Mouse (Mus musculus): ENCODE data around the gene Cep164. TPM values are rescaled to one million over a fixed set of nuclear protein-coding genes. Genes with fewer than 3 reads are reported as not detected.
"Not testable (repeated sequence)": the region's sequence is repeated elsewhere in the genome, so short reads cannot be mapped to it uniquely, and the experiment has no call there.

Gene Cep164
- total RNA-seq, 2 experiments from 2014 or later, result 5.7 to 6.5 TPM

- DNase-seq, result no peak
Observed at GRCm38 (mm10) chr9:45788405-45788804, 40.1 kb downstream of the Cep164 start.

GRCm38 (mm10) chr9:45787547-45787946 lies 40.9 kb downstream of the Cep164 start:
- DNase-seq, result no peak

- no peak for DNase-seq
Observed at GRCm38 (mm10) chr9:45787071-45787470, 41.4 kb downstream of the Cep164 start.

- no peak for DNase-seq
Observed at GRCm38 (mm10) chr9:45783249-45784069, 45.0 kb downstream of the Cep164 start.

GRCm38 (mm10) chr9:45779201-45779600 lies 49.3 kb downstream of the Cep164 start:
- no peak for DNase-seq

- not testable (repeated sequence) for DNase-seq
Observed at GRCm38 (mm10) chr9:45776176-45776575, 52.3 kb downstream of the Cep164 start.

GRCm38 (mm10) chr9:45774088-45774487 lies 54.4 kb downstream of the Cep164 start:
- DNase-seq, result no peak

- DNase-seq, result no peak
Observed at GRCm38 (mm10) chr9:45769596-45769995, 58.9 kb downstream of the Cep164 start.

- no peak for DNase-seq
Observed at GRCm38 (mm10) chr9:45768421-45768820, 60.1 kb downstream of the Cep164 start.

GRCm38 (mm10) chr9:45767155-45767554 lies 61.3 kb downstream of the Cep164 start:
- no peak for DNase-seq

GRCm38 (mm10) chr9:45766195-45766594 lies 62.3 kb downstream of the Cep164 start:
- DNase-seq, result no peak

- peak; percentile 39 to 79 for DNase-seq
Observed at GRCm38 (mm10) chr9:45754452-45755091, 73.9 kb downstream of the Cep164 start.

- DNase-seq, result no peak
Observed at GRCm38 (mm10) chr9:45749917-45750316, 78.6 kb downstream of the Cep164 start.

- DNase-seq, result no peak
Observed at GRCm38 (mm10) chr9:45745451-45745850, 83.0 kb downstream of the Cep164 start.

- DNase-seq, result peak in 1 of 2 experiments; percentile 21
Observed at GRCm38 (mm10) chr9:45740584-45740980, 87.9 kb downstream of the Cep164 start.

- DNase-seq, result peak; percentile 49 to 73
Observed at GRCm38 (mm10) chr9:45739702-45740583, 88.5 kb downstream of the Cep164 start.

- DNase-seq, result no peak
Observed at GRCm38 (mm10) chr9:45739001-45739701, 89.3 kb downstream of the Cep164 start.

- no peak for DNase-seq
Observed at GRCm38 (mm10) chr9:45733246-45733645, 95.2 kb downstream of the Cep164 start.

GRCm38 (mm10) chr9:45731851-45732250 lies 96.6 kb downstream of the Cep164 start:
- DNase-seq, result no peak

GRCm38 (mm10) chr9:45719997-45720396 lies 108.5 kb downstream of the Cep164 start:
- DNase-seq, result no peak

All from heart, adult 18-20 months (tissue).